Mouse (Mus musculus): Measurements from ENCODE around the gene Acsl3. TPM values are rescaled to one million over a fixed set of nuclear protein-coding genes. Genes with fewer than 3 reads are reported as not detected.

Gene Acsl3
- total RNA-seq, 1 experiment, result 76.4 TPM

GRCm38 (mm10) chr1:78710026-78710425 lies 52.4 kb downstream of the Acsl3 start:
- Histone ChIP-seq H3K9ac (ENCODE audit: insufficient read depth, low read depth, low read length, poor library complexity, severe bottlenecking) (no peak overlapping the region), H3K27ac (ENCODE audit: insufficient read depth, low read depth, low read length, poor library complexity, severe bottlenecking) (no peak overlapping the region), H3K4me3 (ENCODE audit: insufficient read depth in 1 of 2, low read depth in 1 of 2, low read length in 2 of 2, poor library complexity in 1 of 2, severe bottlenecking in 1 of 2) (no peak overlapping the region), H3K9me3 (ENCODE audit: control insufficient read depth, insufficient read depth, low read depth, low read length) (no peaks in the 10 kb centered on the region), H3K4me1 (ENCODE audit: control insufficient read depth in 2 of 2, insufficient read depth in 2 of 2, low read length in 2 of 2, poor library complexity in 1 of 2) (no peaks in the 10 kb centered on the region), H3K36me3 (ENCODE audit: control insufficient read depth, insufficient read depth, low read length, poor library complexity, severe bottlenecking) (peaks cover 5% of the 10 kb centered on the region)
- TF ChIP-seq ZNF384 (IDR thresholded peaks at IDR 0.05; ENCODE audit: low read depth, low read length), result no peak
- no peak for TF ChIP-seq MAFK (IDR thresholded peaks at IDR 0.05; ENCODE audit: insufficient read depth, low read depth, low read length)
- TF ChIP-seq ZC3H11A (IDR thresholded peaks at IDR 0.05; ENCODE audit: borderline replicate concordance, low read depth, low read length), result no peak
- no peak for TF ChIP-seq HCFC1 (IDR thresholded peaks at IDR 0.05; ENCODE audit: borderline replicate concordance, insufficient read depth, low read length)
- TF ChIP-seq CHD2 (IDR thresholded peaks at IDR 0.05; ENCODE audit: low read depth, low read length), result no peak
- in situ Hi-C loops (cut with MboI; ENCODE audit: low sequenced_read_pairs in 2 of 2, unreplicated experiment in 2 of 2), result no loop called here
- DNase-seq (ENCODE audit: low read depth, low spot score), result no peak

GRCm38 (mm10) chr1:78710613-78711329 lies 53.1 kb downstream of the Acsl3 start:
- Histone ChIP-seq H3K4me3 (ENCODE audit: insufficient read depth in 1 of 2, low read depth in 1 of 2, low read length in 2 of 2, poor library complexity in 1 of 2, severe bottlenecking in 1 of 2) (no peak overlapping the region), H3K36me3 (ENCODE audit: control insufficient read depth, insufficient read depth, low read length, poor library complexity, severe bottlenecking) (peaks cover 3% of the 10 kb centered on the region), H3K9me3 (ENCODE audit: control insufficient read depth, insufficient read depth, low read depth, low read length) (no peaks in the 10 kb centered on the region), H3K9ac (ENCODE audit: insufficient read depth, low read depth, low read length, poor library complexity, severe bottlenecking) (no peak overlapping the region), H3K27ac (ENCODE audit: insufficient read depth, low read depth, low read length, poor library complexity, severe bottlenecking) (no peak overlapping the region), H3K4me1 (ENCODE audit: control insufficient read depth in 2 of 2, insufficient read depth in 2 of 2, low read length in 2 of 2, poor library complexity in 1 of 2) (no peaks in the 10 kb centered on the region)
- no peak for TF ChIP-seq ZC3H11A (IDR thresholded peaks at IDR 0.05; ENCODE audit: borderline replicate concordance, low read depth, low read length)
- no peak for DNase-seq (ENCODE audit: low read depth, low spot score)
- in situ Hi-C loops (cut with MboI; ENCODE audit: low sequenced_read_pairs in 2 of 2, unreplicated experiment in 2 of 2), result no loop called here

DNA sequence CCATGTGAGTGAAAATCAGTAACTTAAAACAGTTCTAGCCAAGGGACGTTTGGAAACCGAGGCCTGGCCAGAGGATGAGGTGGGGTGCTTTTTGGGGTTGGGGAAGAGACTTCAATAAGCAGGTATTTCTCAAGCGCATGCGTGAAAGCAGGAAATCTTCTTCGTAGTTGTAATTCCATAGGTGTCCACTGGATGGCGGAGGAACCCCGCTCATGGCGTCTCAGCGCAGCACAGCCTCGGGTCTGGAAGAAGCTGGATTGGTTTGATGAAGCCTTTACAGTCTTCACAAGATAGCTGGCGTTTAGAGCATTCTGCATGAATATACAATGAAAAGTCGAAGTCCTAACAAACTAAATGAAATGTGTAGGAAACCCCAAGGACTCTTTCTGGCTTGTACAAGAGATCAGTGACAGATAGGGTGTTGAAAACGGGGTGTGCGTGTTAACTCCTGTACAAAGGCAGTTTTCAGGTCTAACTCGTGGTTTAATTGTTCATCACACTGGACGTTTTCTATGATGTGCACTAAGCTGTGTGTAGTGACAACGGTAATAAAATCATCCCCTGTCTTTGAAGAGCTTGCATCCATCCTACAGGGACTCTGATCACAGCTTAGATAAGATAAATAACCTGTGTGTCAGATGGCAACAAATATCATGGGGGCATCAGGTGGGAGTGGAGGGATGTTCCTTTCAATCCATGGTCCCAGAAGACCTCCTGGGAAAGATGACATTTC lies 67.0 kb downstream of the Acsl3 start:
- in situ Hi-C loops (cut with MboI; ENCODE audit: low sequenced_read_pairs in 2 of 2, unreplicated experiment in 2 of 2), result loop anchor here in 1 of 2 experiments (25.0 kb wide), 1 partner anchor 963 kb away; no protein-coding TSS in a partner anchor
- H3K4me3 ChIP-seq (ENCODE audit: insufficient read depth in 1 of 2, low read depth in 1 of 2, low read length in 2 of 2, poor library complexity in 1 of 2, severe bottlenecking in 1 of 2), result peak overlapping the region in 1 of 2 experiments; percentile 39; a peak in 1 of 4 replicates
- TF ChIP-seq ZC3H11A (IDR thresholded peaks at IDR 0.05; ENCODE audit: borderline replicate concordance, low read depth, low read length) (peak; percentile 98), CHD2 (IDR thresholded peaks at IDR 0.05; ENCODE audit: low read depth, low read length) (no peak), MAFK (IDR thresholded peaks at IDR 0.05; ENCODE audit: insufficient read depth, low read depth, low read length) (no peak), ZNF384 (IDR thresholded peaks at IDR 0.05; ENCODE audit: low read depth, low read length) (peak; percentile 50; the same call in 1 of the 2 replicates), HCFC1 (IDR thresholded peaks at IDR 0.05; ENCODE audit: borderline replicate concordance, insufficient read depth, low read length) (no peak)
- peak overlapping the region; percentile 40; the same call in 1 of the 2 replicates for H3K9ac ChIP-seq (ENCODE audit: insufficient read depth, low read depth, low read length, poor library complexity, severe bottlenecking)
- H3K27ac ChIP-seq (ENCODE audit: insufficient read depth, low read depth, low read length, poor library complexity, severe bottlenecking), result no peak overlapping the region
- no peaks in the 10 kb centered on the region for H3K9me3 ChIP-seq (ENCODE audit: control insufficient read depth, insufficient read depth, low read depth, low read length)
- peaks cover 0 to 4% of the 10 kb centered on the region in 2 experiments; a peak in 1 of 4 replicates for H3K4me1 ChIP-seq (ENCODE audit: control insufficient read depth in 2 of 2, insufficient read depth in 2 of 2, low read length in 2 of 2, poor library complexity in 1 of 2)
- H3K36me3 ChIP-seq (ENCODE audit: control insufficient read depth, insufficient read depth, low read length, poor library complexity, severe bottlenecking), result no peaks in the 10 kb centered on the region
- peak; percentile 64 for DNase-seq (ENCODE audit: low read depth, low spot score)

GRCm38 (mm10) chr1:78725191-78725490 lies 67.5 kb downstream of the Acsl3 start:
- Histone ChIP-seq H3K36me3 (ENCODE audit: control insufficient read depth, insufficient read depth, low read length, poor library complexity, severe bottlenecking) (no peaks in the 10 kb centered on the region), H3K9me3 (ENCODE audit: control insufficient read depth, insufficient read depth, low read depth, low read length) (no peaks in the 10 kb centered on the region), H3K9ac (ENCODE audit: insufficient read depth, low read depth, low read length, poor library complexity, severe bottlenecking) (no peak overlapping the region), H3K4me1 (ENCODE audit: control insufficient read depth in 2 of 2, insufficient read depth in 2 of 2, low read length in 2 of 2, poor library complexity in 1 of 2) (peaks cover 0 to 4% of the 10 kb centered on the region in 2 experiments; a peak in 1 of 4 replicates), H3K4me3 (ENCODE audit: insufficient read depth in 1 of 2, low read depth in 1 of 2, low read length in 2 of 2, poor library complexity in 1 of 2, severe bottlenecking in 1 of 2) (no peak overlapping the region), H3K27ac (ENCODE audit: insufficient read depth, low read depth, low read length, poor library complexity, severe bottlenecking) (no peak overlapping the region)
- DNase-seq (ENCODE audit: low read depth, low spot score), result no peak
- TF ChIP-seq ZC3H11A (IDR thresholded peaks at IDR 0.05; ENCODE audit: borderline replicate concordance, low read depth, low read length) (no peak), MAFK (IDR thresholded peaks at IDR 0.05; ENCODE audit: insufficient read depth, low read depth, low read length) (no peak), CHD2 (IDR thresholded peaks at IDR 0.05; ENCODE audit: low read depth, low read length) (no peak), ZNF384 (IDR thresholded peaks at IDR 0.05; ENCODE audit: low read depth, low read length) (no peak), HCFC1 (IDR thresholded peaks at IDR 0.05; ENCODE audit: borderline replicate concordance, insufficient read depth, low read length) (no peak)
- in situ Hi-C loops (cut with MboI; ENCODE audit: low sequenced_read_pairs in 2 of 2, unreplicated experiment in 2 of 2), result loop anchor here in 1 of 2 experiments (25.0 kb wide), 1 partner anchor 962 kb away; no protein-coding TSS in a partner anchor
